Mouse (Mus musculus) kidney, postnatal 0 days (tissue): Measurements from ENCODE around the gene Smoc2. TPM values are rescaled to one million over a fixed set of nuclear protein-coding genes. Genes with fewer than 3 reads are reported as not detected.

Source experiments
- ATAC-seq: fragments of 200-750 bp; cut with Nextera tagmentation; replicated peaks from 2 replicates; pipeline ENCODE4 v1.8.0; 2017; ENCODE audit warnings: low read depth, moderate number of reproducible peaks, moderate TSS enrichment, moderate library complexity; ENCODE audit not compliant: low FRiP score
- DNase-seq: peaks from one replicate; pipeline ENCODE4 v3.0.0-alpha.2; 2016; ENCODE audit warnings: low spot score
- H3K27ac ChIP-seq: fragments of 300-500 bp; sonication (generic); 2 replicates; pipeline ENCODE4 v1.5.1; 2014; ENCODE audit warnings: mild to moderate bottlenecking
- H3K27me3 ChIP-seq: fragments of 300-500 bp; sonication (generic); 2 replicates; pipeline ENCODE4 v1.6.1; 2014; ENCODE audit warnings: low read length, mixed read lengths; ENCODE audit not compliant: insufficient read depth
- H3K36me3 ChIP-seq: fragments of 300-500 bp; sonication (generic); 2 replicates; pipeline ENCODE4 v1.6.1; 2014; ENCODE audit warnings: low read length, mixed read lengths; ENCODE audit not compliant: insufficient read depth
- H3K4me1 ChIP-seq: fragments of 300-500 bp; sonication (generic); replicated peaks from 2 replicates; pipeline ENCODE4 v1.6.1; 2014; ENCODE audit warnings: antibody characterized with exemption, low read length, mixed read lengths; ENCODE audit not compliant: insufficient read depth
- H3K4me2 ChIP-seq: fragments of 300-500 bp; sonication (generic); 2 replicates; pipeline ENCODE4 v1.6.1; 2014; ENCODE audit warnings: mild to moderate bottlenecking, low read length, moderate library complexity, mixed read lengths
- H3K4me3 ChIP-seq: fragments of 300-500 bp; sonication (generic); replicated peaks from 2 replicates; pipeline ENCODE4 v1.5.1; 2014; ENCODE audit warnings: low read depth, low read length
- H3K9ac ChIP-seq: fragments of 300-500 bp; sonication (generic); 2 replicates; pipeline ENCODE4 v1.6.1; 2014; ENCODE audit warnings: low read depth, low read length
- H3K9me3 ChIP-seq: fragments of 300-500 bp; sonication (generic); replicated peaks from 2 replicates; pipeline ENCODE4 v1.6.1; 2016; ENCODE audit warnings: low read length, inconsistent platforms, mixed read lengths
- CTCF ChIP-seq: IDR thresholded peaks from 2 replicates; pipeline ENCODE4 v1.5.1; 2016; ENCODE audit warnings: antibody characterized with exemption, low read depth, mild to moderate bottlenecking, moderate library complexity
- WGBS: fragments of 180-500 bp; shearing (Covaris S2); extraction: QIAGEN DNeasy Blood & Tissue Kit; methylation state at CpG from one replicate; pipeline ENCODE4 v1.1.7; 2014; 5-methylcytosine and 5-hydroxymethylcytosine counted together
- polyA plus RNA-seq: library from polyadenylated mRNA; unstranded; fragments of >200 nt; fragmentation: Nextera tagmentation; extraction: Ambion mirVana; gene quantifications from 2 replicates; pipeline ENCODE4 v1.2.1, GENCODE M21; 2015

Gene Smoc2
- polyA plus RNA-seq, 1 experiment from 2014 or later = 57.5 TPM

DNA sequence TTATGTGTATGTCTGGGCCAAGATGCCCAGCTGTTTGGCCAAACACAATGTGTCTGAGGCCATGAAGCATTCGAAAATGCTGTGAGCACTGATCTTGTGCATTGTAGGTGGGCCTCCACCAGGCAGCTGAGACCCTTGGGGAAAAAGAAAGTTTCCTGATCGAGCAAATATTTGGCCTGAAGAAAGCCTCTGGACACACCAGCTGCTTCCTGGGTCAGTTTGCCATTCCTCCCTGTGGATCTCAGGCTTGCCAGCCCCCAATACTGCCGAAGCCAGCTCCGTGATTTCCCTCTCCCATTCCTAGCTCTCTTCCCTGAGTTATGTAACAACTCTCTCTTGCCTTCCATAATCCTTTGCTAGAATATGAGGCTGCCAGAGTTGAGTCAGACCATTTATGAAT is 11.3 kb upstream of the Smoc2 start:
- no peak overlapping the region for H3K4me3 ChIP-seq
- DNase-seq (no peak), ATAC-seq (no peak)
- 78% methylated on average over 4 of the region's 4 CpGs for WGBS
- H3K4me1 ChIP-seq = no peaks in the 10 kb centered on the region
- H3K27me3 ChIP-seq = no peaks in the 10 kb centered on the region
- no peak overlapping the region for H3K4me2 ChIP-seq
- H3K9me3 ChIP-seq = no peaks in the 10 kb centered on the region
- no peak overlapping the region for H3K27ac ChIP-seq
- no peaks in the 10 kb centered on the region for H3K36me3 ChIP-seq
- no peak for TF ChIP-seq CTCF
- H3K9ac ChIP-seq = no peak overlapping the region

DNA sequence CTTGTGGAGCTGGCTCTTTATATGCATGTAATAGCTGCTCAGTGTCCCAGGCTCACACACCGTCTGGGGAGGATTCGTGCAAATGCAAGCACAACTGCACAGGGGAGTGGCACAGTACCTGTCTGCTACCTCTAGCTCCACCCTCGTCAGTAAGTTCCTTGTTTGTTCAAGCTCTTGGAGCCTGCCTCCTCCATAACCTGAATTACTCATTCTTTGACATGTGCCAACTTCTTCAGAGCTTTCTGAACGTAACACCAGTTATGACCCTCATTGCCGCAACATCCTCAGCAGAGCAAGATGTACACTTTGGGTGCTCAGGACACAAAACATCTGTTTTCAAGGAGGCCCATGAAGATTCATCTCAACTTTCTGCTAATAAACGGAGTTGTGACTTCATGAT is 5.9 kb upstream of the Smoc2 start:
- no peaks in the 10 kb centered on the region for H3K9me3 ChIP-seq
- no peaks in the 10 kb centered on the region for H3K4me1 ChIP-seq
- ATAC-seq (no peak), DNase-seq (no peak)
- H3K27ac ChIP-seq = no peak overlapping the region
- H3K4me2 ChIP-seq = no peak overlapping the region
- no peaks in the 10 kb centered on the region for H3K36me3 ChIP-seq
- WGBS = 78% methylated on average over 6 of the region's 6 CpGs
- no peak for TF ChIP-seq CTCF
- no peak overlapping the region for H3K9ac ChIP-seq
- no peak overlapping the region for H3K4me3 ChIP-seq
- H3K27me3 ChIP-seq = peaks cover 12% of the 10 kb centered on the region

DNA sequence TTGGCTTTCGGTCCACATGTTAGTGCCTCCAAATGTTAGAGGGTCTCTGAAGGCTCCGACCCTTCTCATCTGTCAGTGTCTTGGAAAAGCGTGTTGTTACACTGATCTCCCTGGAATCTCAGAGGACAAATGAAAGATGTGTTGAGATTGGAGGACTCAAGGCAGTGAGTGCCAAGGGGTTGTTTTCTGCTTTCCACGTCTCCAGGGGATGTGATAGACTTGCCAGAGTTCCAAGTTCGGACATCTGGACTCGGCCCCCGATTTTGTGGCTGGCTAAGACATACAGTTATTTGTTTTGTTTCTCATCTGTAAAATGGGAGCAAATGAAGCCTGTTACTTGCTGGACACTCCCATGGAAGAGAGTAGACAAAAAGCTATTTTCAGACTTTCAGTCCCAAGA is 2.0 kb upstream of the Smoc2 start:
- Histone ChIP-seq H3K36me3 (no peaks in the 10 kb centered on the region), H3K4me3 (no peak overlapping the region), H3K9me3 (no peaks in the 10 kb centered on the region), H3K9ac (no peak overlapping the region), H3K27ac (no peak overlapping the region), H3K27me3 (peaks cover 35% of the 10 kb centered on the region), H3K4me1 (peaks cover 13% of the 10 kb centered on the region), H3K4me2 (no peak overlapping the region)
- no peak for TF ChIP-seq CTCF
- ATAC-seq (no peak), DNase-seq (no peak)
- WGBS = 77% methylated on average over 7 of the region's 7 CpGs

DNA sequence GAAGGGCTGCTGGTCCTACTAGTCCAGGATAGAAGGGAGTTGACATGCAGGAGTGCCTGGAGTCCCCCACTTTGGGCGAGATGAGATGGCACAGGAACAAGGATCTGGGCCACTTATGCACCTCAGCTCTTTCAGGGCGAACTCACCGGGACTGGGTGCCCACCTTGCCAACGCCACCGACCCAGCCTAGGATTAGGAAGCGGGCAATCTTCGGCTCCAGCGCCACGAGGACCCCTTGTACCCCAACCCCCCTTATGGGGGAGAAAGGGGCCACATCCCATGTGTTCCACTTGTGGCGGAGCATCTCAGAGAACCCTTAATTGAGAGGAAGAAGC is 627 bp downstream of the Smoc2 start:
- WGBS = 3% methylated on average over 10 of the region's 10 CpGs
- Histone ChIP-seq H3K36me3 (no peaks in the 10 kb centered on the region), H3K9ac (peak overlapping the region; percentile 47; the same call in 1 of the 2 replicates), H3K4me2 (peak overlapping the region; percentile 84), H3K9me3 (no peaks in the 10 kb centered on the region), H3K4me3 (peak overlapping the region; percentile 43), H3K27me3 (peaks cover 39% of the 10 kb centered on the region), H3K4me1 (peaks cover 13% of the 10 kb centered on the region), H3K27ac (no peak overlapping the region)
- DNase-seq (no peak), ATAC-seq (no peak)
- TF ChIP-seq CTCF = no peak

DNA sequence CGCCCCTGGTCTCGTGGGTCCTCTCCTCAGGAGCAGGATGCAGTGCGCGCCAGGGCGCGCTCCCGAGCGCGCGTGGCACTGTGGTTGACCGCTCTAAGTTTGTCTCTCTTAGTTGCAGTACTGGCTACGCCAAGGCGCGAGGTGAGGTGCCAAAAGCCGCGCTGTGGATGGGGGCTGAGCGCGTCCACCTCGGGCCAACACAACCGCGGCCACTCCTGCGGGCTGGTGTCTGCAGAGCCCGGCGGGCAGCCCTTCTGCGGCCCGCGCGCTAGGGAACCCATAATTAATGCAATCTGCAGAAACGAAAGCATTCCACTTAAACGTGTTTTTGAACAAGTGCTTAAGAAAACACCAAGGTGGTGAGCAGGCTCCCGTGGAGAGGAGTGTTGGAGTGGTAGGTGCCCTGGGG is 1.1 kb downstream of the Smoc2 start:
- peak overlapping the region; percentile 43 for H3K4me3 ChIP-seq
- H3K9me3 ChIP-seq = no peaks in the 10 kb centered on the region
- TF ChIP-seq CTCF = no peak
- no peak for DNase-seq
- peaks cover 13% of the 10 kb centered on the region for H3K4me1 ChIP-seq
- WGBS = 1% methylated on average over 31 of the region's 31 CpGs
- H3K9ac ChIP-seq = peak overlapping the region; percentile 47; the same call in 1 of the 2 replicates
- H3K27ac ChIP-seq = no peak overlapping the region
- H3K36me3 ChIP-seq = no peaks in the 10 kb centered on the region
- ATAC-seq = peak; percentile 43; the same call in 1 of the 2 replicates
- peaks cover 39% of the 10 kb centered on the region for H3K27me3 ChIP-seq
- H3K4me2 ChIP-seq = peak overlapping the region; percentile 84

GRCm38 (mm10) chr17:14288015-14288616 is 8.8 kb downstream of the Smoc2 start:
- Histone ChIP-seq H3K27ac (no peak overlapping the region), H3K36me3 (no peaks in the 10 kb centered on the region), H3K4me2 (no peak overlapping the region), H3K9me3 (no peaks in the 10 kb centered on the region), H3K4me3 (no peak overlapping the region), H3K27me3 (0 out of 2 replicates have a peak, but pooled peaks cover 4% of the 10 kb centered on the region), H3K4me1 (no peaks in the 10 kb centered on the region), H3K9ac (no peak overlapping the region)
- 44% methylated on average over 7 of the region's 7 CpGs for WGBS
- TF ChIP-seq CTCF = peak; percentile 91
- DNase-seq (peak; percentile 88), ATAC-seq (peak; percentile 46; the same call in 1 of the 2 replicates)

DNA sequence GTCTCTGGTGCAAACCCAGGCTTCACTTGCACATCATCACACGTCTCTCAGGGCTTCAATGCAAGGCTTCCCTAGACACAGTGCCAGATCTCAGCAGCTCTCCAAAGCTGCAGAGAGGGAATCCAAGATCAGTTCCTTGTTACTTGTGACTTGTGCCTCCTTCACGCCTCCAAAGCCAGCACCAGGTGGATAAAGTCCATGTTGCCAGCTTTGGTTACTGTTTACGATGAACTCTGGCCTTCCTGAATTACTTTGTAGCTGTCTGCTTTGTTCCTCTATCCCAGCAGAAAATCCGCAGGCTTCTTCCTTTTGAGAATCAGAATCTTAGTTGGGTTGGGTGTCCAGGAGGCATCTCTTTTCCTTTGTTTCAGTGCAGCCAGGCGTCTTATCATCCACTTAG is 14.3 kb downstream of the Smoc2 start:
- WGBS = 50% methylated on average over 5 of the region's 5 CpGs
- H3K9me3 ChIP-seq = no peaks in the 10 kb centered on the region
- TF ChIP-seq CTCF = no peak

More for the DNA sequence above, 14.3 kb downstream of the Smoc2 start:
- Histone ChIP-seq H3K4me1 (no peaks in the 10 kb centered on the region), H3K4me3 (no peak overlapping the region), H3K36me3 (no peaks in the 10 kb centered on the region), H3K9ac (no peak overlapping the region), H3K4me2 (no peak overlapping the region), H3K27ac (no peak overlapping the region), H3K27me3 (no peaks in the 10 kb centered on the region)
- DNase-seq (peak; percentile 24), ATAC-seq (no peak)
